Mouse (Mus musculus) urinary bladder, postnatal 10 days (tissue): ENCODE measurements around the gene Lpin2.

ENCODE experiments used
- DNase-seq: peaks from one replicate; pipeline ENCODE4 v3.0.0; 2022; ENCODE audit warnings: low spot score

Gene Lpin2

DNA sequence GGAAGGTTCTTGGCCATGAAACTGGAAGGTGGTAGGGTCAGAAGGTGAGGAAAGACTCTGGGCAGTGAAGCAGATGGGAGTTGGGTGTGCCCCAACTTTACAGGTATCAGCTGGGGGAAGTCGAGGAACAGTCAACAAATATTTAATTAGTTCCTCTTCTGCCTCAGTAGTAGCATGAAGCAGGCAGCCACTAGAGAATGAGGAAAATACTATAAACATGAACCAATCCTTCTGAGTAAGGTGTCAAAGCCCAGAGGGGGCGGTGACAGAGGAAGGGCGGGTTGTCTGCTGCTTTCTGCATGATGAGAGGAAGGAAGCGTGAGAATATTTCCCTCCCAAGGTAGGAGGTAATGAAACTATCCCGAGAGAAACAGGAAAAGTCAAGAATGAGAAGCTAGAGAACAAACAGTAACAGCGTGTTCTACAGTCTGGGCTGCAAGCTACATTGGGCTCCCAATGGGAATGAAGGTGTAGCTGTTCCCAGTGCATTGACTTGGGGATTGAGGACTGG lies at the start of gene Lpin2:
Gene Lpin2, plus strand, starts transcription at position 350 of the 511 bp plus-strand sequence.
- no peak for DNase-seq

DNA sequence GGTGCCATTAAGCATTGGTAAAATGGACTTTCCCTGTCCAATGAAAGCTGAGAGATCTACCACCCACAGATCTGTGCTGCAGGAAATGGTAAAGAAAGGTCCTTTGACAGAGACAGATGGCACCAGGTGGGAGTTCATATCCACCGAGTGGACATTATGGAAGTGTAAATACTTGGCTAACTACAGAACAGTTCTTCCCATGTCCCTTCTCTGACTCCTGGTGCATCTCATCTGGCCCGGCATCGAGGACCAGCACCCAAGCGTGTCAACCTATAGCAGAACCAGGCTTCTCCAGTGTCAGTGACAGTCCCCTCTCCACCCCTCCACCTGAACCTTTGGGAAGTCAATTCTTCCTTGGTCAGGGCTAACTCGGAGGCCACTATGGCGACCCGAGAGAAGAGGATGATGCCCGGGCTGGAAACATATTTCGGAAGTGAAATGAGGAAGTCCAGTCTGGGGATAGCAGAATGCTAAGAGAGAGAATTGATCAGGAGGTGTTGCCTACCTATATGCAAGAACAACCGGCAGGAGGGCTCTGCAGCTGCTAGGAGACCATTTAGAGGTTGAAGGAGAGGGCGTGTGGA lies 49.4 kb upstream of the Lpin2 start:
- DNase-seq, result no peak

DNA sequence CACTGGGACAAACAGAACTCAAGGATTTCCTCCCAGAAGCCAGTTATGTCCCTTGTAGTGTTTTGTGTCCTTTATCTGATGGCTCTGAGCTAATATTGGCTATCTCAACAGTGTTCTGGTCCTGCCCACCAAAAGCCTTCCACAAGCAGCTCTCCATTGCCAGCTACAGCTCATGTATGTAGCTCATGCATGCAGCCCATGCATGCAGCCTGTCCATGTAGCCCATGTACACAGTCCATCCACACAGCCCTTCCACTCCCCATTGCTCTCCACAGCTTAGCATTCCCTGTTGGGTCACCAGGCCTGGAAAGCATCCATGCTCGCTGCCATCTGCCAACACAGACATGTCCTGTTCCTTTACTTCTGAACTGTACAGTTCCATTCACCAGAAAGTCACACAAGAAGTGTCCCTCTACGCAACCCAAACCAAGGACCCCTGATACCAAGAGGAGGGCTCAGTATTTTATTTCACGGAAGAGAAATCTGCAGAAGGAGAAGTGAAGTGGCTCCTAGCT lies 47.9 kb upstream of the Lpin2 start:
- DNase-seq, result no peak

GRCm38 (mm10) chr17:71135108-71135507 lies 47.3 kb upstream of the Lpin2 start:
- no peak for DNase-seq

DNA sequence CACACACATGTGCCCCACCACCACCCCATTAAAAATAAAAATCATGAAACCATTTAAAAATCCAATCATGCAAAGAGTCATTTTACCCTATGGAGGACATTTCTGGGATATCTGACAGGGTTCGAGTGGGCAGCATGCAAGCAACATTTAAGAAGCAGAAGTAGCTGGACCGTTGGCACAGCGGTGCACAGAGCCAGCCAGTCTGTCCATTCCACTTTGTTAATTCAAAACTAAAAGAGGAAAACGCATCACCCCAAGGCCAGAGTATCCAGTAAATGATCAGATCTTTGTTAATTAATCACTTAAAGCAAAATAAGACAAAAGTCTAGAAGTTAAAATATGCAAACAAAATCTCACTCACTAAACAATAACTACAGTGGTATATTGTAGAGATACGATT lies 46.5 kb upstream of the Lpin2 start:
- DNase-seq, result no peak

DNA sequence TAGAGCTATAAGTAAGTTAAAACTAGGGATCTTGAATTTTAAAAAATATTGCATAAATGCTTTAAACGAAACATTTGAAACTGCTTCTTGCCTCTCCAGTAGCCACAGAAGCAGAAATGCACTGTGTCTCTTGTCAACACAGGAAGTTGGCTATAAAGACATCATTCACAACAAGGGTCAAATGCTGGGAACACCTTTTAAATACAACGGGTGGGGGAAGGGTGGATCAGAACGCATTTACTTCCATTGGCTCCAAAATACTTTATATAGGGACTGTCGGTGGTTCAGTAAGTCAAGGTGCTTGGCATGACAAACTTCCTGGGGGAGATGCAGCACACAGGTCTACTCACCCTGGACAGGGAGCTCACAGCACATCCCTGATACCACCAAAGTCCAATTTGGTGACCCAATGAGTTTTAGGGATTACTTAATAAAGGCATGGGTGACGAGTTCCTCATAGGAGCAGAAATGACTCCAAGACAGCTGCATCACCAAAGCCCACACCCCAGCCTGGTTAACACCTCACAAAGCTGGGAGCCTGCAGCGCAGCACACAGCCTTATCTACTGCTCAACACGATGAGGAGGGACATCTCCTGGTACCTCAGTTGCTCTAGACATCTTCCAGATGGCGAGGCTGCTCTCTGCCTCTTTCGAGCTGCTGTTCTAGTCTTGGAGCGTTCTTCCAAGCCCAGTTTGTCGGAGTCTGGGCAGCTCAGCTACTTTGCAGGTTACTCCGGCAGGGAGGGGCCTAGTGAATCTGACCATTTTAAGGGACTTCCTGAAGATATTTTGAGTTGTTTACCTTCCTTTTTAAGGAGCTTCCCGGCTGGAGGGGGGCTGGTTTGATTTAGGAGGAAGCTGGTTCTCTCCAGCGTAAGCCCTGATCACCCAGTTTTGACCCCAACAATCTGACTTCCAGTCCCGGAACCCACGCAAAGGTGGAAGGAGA lies 45.7 kb upstream of the Lpin2 start:
- DNase-seq, result no peak

DNA sequence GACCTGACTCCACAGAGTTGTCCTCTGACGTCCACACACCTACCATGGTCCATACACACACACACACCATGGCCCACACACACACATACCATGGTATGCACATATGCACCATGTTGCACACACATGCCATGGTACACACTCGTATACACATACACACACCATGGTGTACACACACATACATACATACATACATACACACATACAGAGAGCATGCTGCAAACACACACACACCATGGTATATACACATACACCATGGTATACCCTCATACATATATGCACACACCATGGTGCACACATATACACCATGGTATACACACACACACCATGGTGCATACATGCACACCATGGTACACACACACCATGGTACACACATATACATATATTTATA lies 45.0 kb upstream of the Lpin2 start:
- no peak for DNase-seq

DNA sequence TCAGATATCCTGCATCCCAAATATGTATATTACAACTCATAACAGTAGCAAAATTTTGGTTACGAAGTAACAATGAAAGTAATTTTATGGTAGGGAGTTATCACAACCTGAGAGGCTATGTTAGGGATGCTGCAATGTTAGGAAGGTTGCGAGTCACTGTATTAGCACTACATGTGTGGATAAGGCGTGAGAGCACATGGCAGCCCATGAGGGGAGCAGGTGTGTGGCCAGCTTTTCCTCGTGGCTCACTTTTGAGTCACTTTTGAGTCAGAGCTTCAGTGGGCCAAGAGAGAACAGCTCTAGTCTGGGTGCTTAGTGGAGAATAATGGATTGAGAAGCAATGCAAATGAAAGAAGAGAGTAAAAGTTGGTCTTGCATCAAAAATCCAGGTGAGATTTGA lies 40.3 kb upstream of the Lpin2 start:
- no peak for DNase-seq

GRCm38 (mm10) chr17:71143155-71143554 lies 39.2 kb upstream of the Lpin2 start:
- no peak for DNase-seq

DNA sequence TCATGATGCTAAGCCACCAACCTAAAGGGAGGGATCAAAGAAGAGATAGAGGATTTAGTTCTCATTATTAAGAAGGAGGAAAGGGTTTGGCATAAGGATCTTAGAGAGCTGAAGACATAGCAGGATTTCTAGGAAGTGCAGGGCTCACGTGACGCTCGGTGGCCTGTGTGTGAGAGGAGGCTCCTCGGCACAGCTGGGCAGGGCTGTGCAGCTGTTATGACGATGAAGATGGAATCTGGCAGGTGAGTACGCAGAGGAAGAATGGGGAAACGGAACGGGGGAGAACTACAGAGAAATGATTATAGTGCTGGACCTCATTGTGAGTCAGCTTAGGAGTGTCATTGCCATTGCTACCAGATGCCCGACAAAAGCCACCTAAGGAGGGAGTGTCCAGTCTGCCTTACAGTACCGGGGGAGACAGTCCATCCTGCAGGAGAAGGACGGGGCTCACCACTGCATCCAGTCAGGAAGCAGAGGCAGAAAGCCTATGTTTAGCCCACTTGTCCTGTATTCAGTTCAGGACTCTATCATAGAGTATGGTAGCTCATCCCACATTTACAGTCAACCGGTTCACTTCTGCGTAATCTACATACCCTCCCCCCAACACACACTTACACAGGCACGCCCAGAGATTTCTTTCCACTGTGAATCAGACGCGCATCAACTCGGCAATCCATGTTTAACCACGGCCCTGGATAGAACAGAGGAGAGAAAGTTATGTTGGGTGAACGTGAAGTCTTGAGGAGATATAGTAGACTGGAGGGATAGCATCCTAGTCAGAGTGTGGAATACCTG lies 37.8 kb upstream of the Lpin2 start:
- no peak for DNase-seq

GRCm38 (mm10) chr17:71145248-71145961 lies 37.0 kb upstream of the Lpin2 start:
- no peak for DNase-seq

DNA sequence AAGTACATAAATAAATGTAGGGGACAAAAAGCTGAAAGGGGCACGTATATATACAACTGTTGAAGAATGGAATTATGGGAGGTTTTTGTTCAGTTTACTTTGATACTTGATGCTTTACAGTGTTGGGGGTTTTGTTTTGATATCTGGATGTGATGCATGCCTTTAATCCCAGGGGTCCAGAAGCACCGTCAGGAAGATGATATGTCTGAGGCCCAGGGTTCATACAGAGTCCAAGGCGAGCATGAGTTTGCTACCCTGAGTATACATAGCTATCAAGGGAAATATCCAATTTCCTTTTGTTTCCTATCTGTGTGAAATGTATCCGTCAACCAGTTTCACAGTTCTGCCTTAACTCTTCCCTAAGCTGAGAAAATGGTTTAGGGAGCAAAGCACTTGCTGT lies 29.0 kb upstream of the Lpin2 start:
- no peak for DNase-seq

DNA sequence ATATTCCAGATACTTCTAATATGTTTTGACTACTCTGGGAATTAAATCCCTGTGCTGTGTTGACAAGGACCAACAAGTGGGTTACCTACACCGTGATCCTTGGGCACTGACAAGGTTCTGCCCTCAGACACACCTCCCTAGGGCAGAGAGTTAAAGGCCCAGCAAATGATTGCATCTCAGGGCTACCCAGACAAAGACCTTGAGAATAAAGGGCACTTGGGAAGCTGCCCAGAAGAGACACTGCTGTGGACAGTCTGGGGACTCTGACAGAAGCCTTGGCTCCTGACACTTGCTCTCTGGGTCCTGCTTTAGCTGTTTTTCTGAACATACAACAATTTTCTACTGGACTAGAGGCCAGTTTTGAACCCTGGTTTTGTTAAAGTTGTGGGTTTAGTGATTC lies 27.1 kb upstream of the Lpin2 start:
- no peak for DNase-seq

- DNase-seq, result no peak
Observed at GRCm38 (mm10) chr17:71159152-71159567, 23.2 kb upstream of the Lpin2 start.

DNA sequence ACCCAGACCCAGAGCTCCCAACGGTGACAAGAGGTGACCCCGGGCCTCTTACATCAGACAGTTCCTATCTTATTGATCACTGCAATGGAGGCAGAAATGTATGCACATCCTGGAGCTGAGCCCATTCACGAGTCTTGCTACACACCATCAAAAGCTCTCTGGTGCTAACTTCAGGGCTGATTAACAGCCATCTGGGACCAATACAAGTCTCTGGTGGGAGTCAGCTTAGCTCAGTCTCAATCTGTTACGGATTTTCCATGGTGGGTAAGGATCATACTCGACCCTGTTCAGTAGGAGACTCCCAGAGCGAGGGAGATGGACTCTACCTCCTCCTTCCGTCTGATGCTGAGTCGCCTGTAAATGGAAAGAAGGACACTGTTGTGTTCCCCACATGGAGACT lies 22.6 kb upstream of the Lpin2 start:
- no peak for DNase-seq

GRCm38 (mm10) chr17:71160244-71160995 lies 21.9 kb upstream of the Lpin2 start:
- DNase-seq, result no peak

DNA sequence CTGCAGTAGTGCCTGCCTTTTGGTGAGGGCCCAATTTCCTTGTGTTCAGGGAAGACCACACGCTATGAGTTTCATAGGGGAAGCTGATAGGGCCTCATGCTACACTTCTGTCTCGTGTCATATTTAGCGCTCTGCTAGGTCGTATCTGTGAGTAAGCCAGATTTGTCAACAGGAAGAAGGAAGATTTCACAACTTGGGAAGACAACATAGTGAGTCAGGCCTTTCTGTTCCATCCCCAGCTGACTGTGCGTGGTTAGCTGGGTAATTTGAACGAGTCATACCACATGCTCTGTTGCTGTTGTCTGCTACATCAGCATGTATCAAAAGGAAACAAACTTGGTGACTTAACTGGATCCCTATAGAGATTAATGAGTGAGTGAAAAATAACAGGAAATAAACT lies 17.4 kb upstream of the Lpin2 start:
- DNase-seq, result no peak

DNA sequence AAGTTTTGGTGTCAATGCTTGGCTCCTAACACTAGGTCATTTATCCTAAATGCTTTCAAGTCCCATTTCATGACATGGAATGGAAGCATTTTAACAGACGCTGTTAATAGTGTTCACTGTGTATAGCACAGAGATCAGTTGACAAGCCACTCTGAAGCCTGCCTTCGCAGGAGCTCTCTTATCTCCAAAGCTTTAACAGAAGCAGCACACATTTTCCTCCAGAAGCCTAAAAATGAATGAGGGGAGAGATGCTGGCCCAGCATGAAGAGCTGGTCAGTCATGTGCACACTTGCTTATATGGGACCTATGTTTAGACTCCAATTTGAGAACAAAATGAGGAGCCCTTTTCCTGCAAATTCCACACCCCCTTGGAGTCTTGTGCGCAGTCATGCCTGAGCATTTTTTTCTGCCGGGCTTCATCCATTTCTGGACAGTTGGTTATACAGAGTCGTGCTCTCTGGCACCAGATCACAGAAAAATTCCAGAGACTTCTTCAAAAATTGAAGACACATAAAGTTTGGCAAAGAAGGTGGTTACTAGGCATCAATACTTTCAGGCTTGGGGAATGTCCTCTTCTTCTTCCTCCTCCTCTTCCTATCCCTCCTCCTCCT lies 14.1 kb upstream of the Lpin2 start:
- no peak for DNase-seq

- DNase-seq, result no peak
Observed at GRCm38 (mm10) chr17:71168846-71169245, 13.5 kb upstream of the Lpin2 start.

GRCm38 (mm10) chr17:71169639-71170038 lies 12.7 kb upstream of the Lpin2 start:
- no peak for DNase-seq
